In the genomic region with DNA sequence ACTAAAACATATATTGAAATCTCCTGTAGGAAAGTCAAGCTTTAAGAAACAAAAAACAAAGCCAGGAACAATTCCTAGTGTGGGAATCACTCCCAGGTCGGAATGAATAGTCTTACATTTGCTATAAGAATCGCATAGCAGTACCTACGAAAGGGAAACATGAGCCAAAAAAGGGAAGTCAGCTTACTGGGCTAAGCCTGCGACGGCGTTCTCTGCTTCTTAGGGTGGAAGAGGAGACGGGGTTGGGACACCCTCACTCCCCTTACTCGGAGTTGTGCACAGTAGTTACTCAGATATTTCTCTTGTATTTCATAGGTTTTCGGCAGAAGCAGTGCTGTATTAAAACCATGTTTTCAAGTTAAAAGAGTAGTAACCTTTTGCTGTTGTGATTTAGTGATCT, we compare ENCODE assay signal across 20 mouse cellular contexts.
"Had no signal": no experiment of that assay in that cellular context is flagged by ENCODE, and none has a peak within 500 bp of the region (broad histone marks: within the 10 kb centered on the region; RNA-seq: fewer than 3 reads in every experiment).

No protein-coding gene starts in this region.

- H3K4me1 ChIP-seq: liver, embryonic 13.5 days; liver, embryonic 15.5 days; lung, embryonic 15.5 days; stomach, embryonic 15.5 days had no signal

- H3K27ac ChIP-seq: liver, embryonic 13.5 days; liver, embryonic 15.5 days; lung, embryonic 15.5 days; macrophage; midbrain, embryonic 13.5 days; neural tube, embryonic 12.5 days; stomach, embryonic 15.5 days; stomach, postnatal 0 days had no signal

- ATAC-seq: liver, postnatal 0 days; lung, postnatal 0 days; midbrain, embryonic 13.5 days; midbrain, embryonic 16.5 days had no signal

- H3K4me3 ChIP-seq: liver, embryonic 13.5 days; liver, embryonic 15.5 days; lung, embryonic 15.5 days; midbrain, embryonic 10.5 days; midbrain, embryonic 13.5 days; myocyte; neural tube, embryonic 12.5 days; stomach, embryonic 15.5 days had no signal

- DNase-seq: liver, embryonic 13.5 days; liver, postnatal 0 days; lung, adult 2 months; lung, postnatal 14 days; lung, postnatal 36 days; right cerebral cortex, postnatal 14 days; thymus, adult 18-20 months; thymus, postnatal 14 days; thymus, postnatal 36 days had no signal

- H3K36me3 ChIP-seq: liver, embryonic 13.5 days; liver, embryonic 15.5 days; lung, embryonic 15.5 days; midbrain, embryonic 10.5 days; midbrain, embryonic 13.5 days; neural tube, embryonic 12.5 days; stomach, embryonic 15.5 days had no signal

- H3K4me2 ChIP-seq: liver, embryonic 13.5 days; liver, embryonic 15.5 days; lung, embryonic 15.5 days; midbrain, embryonic 13.5 days; neural tube, embryonic 12.5 days; stomach, embryonic 15.5 days had no signal

- H3K9ac ChIP-seq: liver, embryonic 13.5 days; liver, embryonic 15.5 days; liver, postnatal 0 days; lung, embryonic 15.5 days; midbrain, embryonic 13.5 days; neural tube, embryonic 12.5 days; stomach, embryonic 15.5 days had no signal

- H3K27me3 ChIP-seq: liver, embryonic 13.5 days; liver, embryonic 15.5 days; lung, embryonic 15.5 days; midbrain, embryonic 13.5 days; neural tube, embryonic 12.5 days; stomach, embryonic 15.5 days had no signal

- H3K9me3 ChIP-seq: liver, embryonic 13.5 days; liver, embryonic 15.5 days; lung, embryonic 15.5 days; midbrain, embryonic 10.5 days; midbrain, embryonic 13.5 days; neural tube, embryonic 12.5 days; stomach, embryonic 15.5 days had no signal
